Mouse (Mus musculus) forebrain, embryonic 14.5 days (tissue): ENCODE results near the gene Spaca4. TPM values are rescaled to one million over a fixed set of nuclear protein-coding genes. Genes with fewer than 3 reads are reported as not detected.

ENCODE experiments used
- ATAC-seq: fragments of 200-750 bp; cut with Nextera tagmentation; 2 replicates; pipeline ENCODE4 v1.8.0; 2017; ENCODE audit warnings: mild to moderate bottlenecking, moderate library complexity
- DNase-seq: peaks from one replicate; pipeline ENCODE4 v3.0.0-alpha.2; 2015; ENCODE audit warnings: low spot score
- H3K27ac ChIP-seq: fragments of 300-500 bp; sonication (generic); 2 replicates; pipeline ENCODE4 v1.5.1; 2014; ENCODE audit warnings: low read depth, mild to moderate bottlenecking, control low read depth, low read length, moderate library complexity
- H3K27me3 ChIP-seq: fragments of 300-500 bp; sonication (generic); replicated peaks from 2 replicates; pipeline ENCODE4 v1.6.1; 2014; ENCODE audit warnings: low read length, control low read depth, mixed read lengths; ENCODE audit not compliant: control insufficient read depth, insufficient read depth
- H3K36me3 ChIP-seq: fragments of 300-500 bp; sonication (generic); 2 replicates; pipeline ENCODE4 v1.6.1; 2014; ENCODE audit warnings: low read length, control low read depth; ENCODE audit not compliant: control insufficient read depth, insufficient read depth
- H3K4me1 ChIP-seq: fragments of 300-500 bp; sonication (generic); 2 replicates; pipeline ENCODE4 v1.6.1; 2014; ENCODE audit warnings: antibody characterized with exemption, low read length, control low read depth; ENCODE audit not compliant: control insufficient read depth, insufficient read depth
- H3K4me2 ChIP-seq: fragments of 300-500 bp; sonication (generic); 2 replicates; pipeline ENCODE4 v1.6.1; 2014; ENCODE audit warnings: mild to moderate bottlenecking, control low read depth, low read length
- H3K4me3 ChIP-seq: fragments of 300-500 bp; sonication (generic); 2 replicates; pipeline ENCODE4 v1.5.1; 2014; ENCODE audit warnings: low read depth, low read length, control low read depth
- H3K9ac ChIP-seq: fragments of 300-500 bp; sonication (generic); 2 replicates; pipeline ENCODE4 v1.6.1; 2014; ENCODE audit warnings: mild to moderate bottlenecking, low read length, control low read depth, moderate library complexity
- H3K9me3 ChIP-seq: fragments of 300-500 bp; sonication (generic); replicated peaks from 2 replicates; pipeline ENCODE4 v1.6.1; 2016; ENCODE audit warnings: low read length, control low read depth, mixed read lengths; ENCODE audit not compliant: control insufficient read depth
- WGBS: fragments of 180-500 bp; shearing (Covaris S2); extraction: QIAGEN DNeasy Blood & Tissue Kit; methylation state at CpG from one replicate; pipeline ENCODE4 v1.1.7; 2014; 5-methylcytosine and 5-hydroxymethylcytosine counted together
- polyA plus RNA-seq: library from polyadenylated mRNA; unstranded; fragments of >200 nt; fragmentation: Nextera tagmentation; extraction: Ambion mirVana; gene quantifications from 2 replicates; pipeline ENCODE4 v1.2.1, GENCODE M21; 2014

Gene Spaca4
- polyA plus RNA-seq, 1 experiment from 2014 or later = not detected

- H3K27ac ChIP-seq = no peak overlapping the region
- WGBS = 93% methylated on average over 14 of the region's 14 CpGs
Observed at GRCm38 (mm10) chr7:45678513-45678912, 47.1 kb downstream of the Spaca4 start.

GRCm38 (mm10) chr7:45677627-45678295, 47.9 kb downstream of the Spaca4 start:
- DNase-seq = no peak
- no peak overlapping the region for H3K4me2 ChIP-seq
- H3K4me1 ChIP-seq = no peaks in the 10 kb centered on the region
- no peak overlapping the region for H3K27ac ChIP-seq
- H3K9me3 ChIP-seq = no peaks in the 10 kb centered on the region
- no peak for ATAC-seq
- no peaks in the 10 kb centered on the region for H3K36me3 ChIP-seq
- H3K4me3 ChIP-seq = no peak overlapping the region
- WGBS = 77% methylated on average over 7 of the region's 7 CpGs
- no peaks in the 10 kb centered on the region for H3K27me3 ChIP-seq
- no peak overlapping the region for H3K9ac ChIP-seq

More at GRCm38 (mm10) chr7:45678513-45678912, 47.1 kb downstream of the Spaca4 start:
- ATAC-seq = no peak
- H3K4me2 ChIP-seq = no peak overlapping the region
- H3K9ac ChIP-seq = no peak overlapping the region
- DNase-seq = no peak
- no peaks in the 10 kb centered on the region for H3K9me3 ChIP-seq
- H3K27me3 ChIP-seq = no peaks in the 10 kb centered on the region
- no peak overlapping the region for H3K4me3 ChIP-seq
- H3K36me3 ChIP-seq = no peaks in the 10 kb centered on the region
- H3K4me1 ChIP-seq = no peaks in the 10 kb centered on the region

Other genes with a start within 250 kb of the Spaca4 start
- gene Tulp2, start 243.9 kb downstream of the Spaca4 start, polyA plus RNA-seq = 0.15 TPM in 1 of 2 replicates, not detected in the other
- not detected in 2 replicates for gene Gm45808, start 239.0 kb downstream of the Spaca4 start, polyA plus RNA-seq
- 1.4 and 1.6 TPM in 2 replicates for gene Dhdh, start 237.0 kb downstream of the Spaca4 start, polyA plus RNA-seq
- 69.0 and 96.5 TPM in 2 replicates for gene Nucb1, start 215.4 kb downstream of the Spaca4 start, polyA plus RNA-seq
- 13.1 and 19.3 TPM in 2 replicates for gene Ppp1r15a, start 199.5 kb downstream of the Spaca4 start, polyA plus RNA-seq
- gene Plekha4, start 199.5 kb downstream of the Spaca4 start, polyA plus RNA-seq = 0.76 and 1.2 TPM in 2 replicates
- 0.17 and 0.22 TPM in 2 replicates for gene Hsd17b14, start 170.9 kb downstream of the Spaca4 start, polyA plus RNA-seq
- 19.6 and 20.1 TPM in 2 replicates for gene Bcat2, start 155.7 kb downstream of the Spaca4 start, polyA plus RNA-seq
- gene Fgf21, start 110.3 kb downstream of the Spaca4 start, polyA plus RNA-seq = not detected in 2 replicates
- not detected in 2 replicates for gene Fut1, start 108.5 kb downstream of the Spaca4 start, polyA plus RNA-seq
- gene Izumo1, start 104.0 kb downstream of the Spaca4 start, polyA plus RNA-seq = not detected in 2 replicates
- gene Rasip1, start 98.3 kb downstream of the Spaca4 start, polyA plus RNA-seq = 7.3 and 9.7 TPM in 2 replicates
- gene Mamstr, start 85.8 kb downstream of the Spaca4 start, polyA plus RNA-seq = 1.3 and 1.9 TPM in 2 replicates
- gene Fut2, start 59.4 kb downstream of the Spaca4 start, polyA plus RNA-seq = 0.11 TPM in 1 of 2 replicates, not detected in the other
- 0.28 and 0.41 TPM in 2 replicates for gene Ntn5, start 41.8 kb downstream of the Spaca4 start, polyA plus RNA-seq
- 0.06 and 0.38 TPM in 2 replicates for gene Sec1, start 31.4 kb downstream of the Spaca4 start, polyA plus RNA-seq
- 22.5 and 22.8 TPM in 2 replicates for gene Car11, start 26.0 kb downstream of the Spaca4 start, polyA plus RNA-seq
- gene Dbp, start 20.7 kb downstream of the Spaca4 start, polyA plus RNA-seq = 3.6 and 3.7 TPM in 2 replicates
- gene Rpl18, start 10.4 kb downstream of the Spaca4 start, polyA plus RNA-seq = 727 and 966 TPM in 2 replicates
- 16.3 and 19.7 TPM in 2 replicates for gene Sphk2, start 7.8 kb downstream of the Spaca4 start, polyA plus RNA-seq
- 0.11 and 0.15 TPM in 2 replicates for gene Fam83e, start 4.6 kb downstream of the Spaca4 start, polyA plus RNA-seq
- 11.8 and 18.4 TPM in 2 replicates for gene Lmtk3, start 57.9 kb upstream of the Spaca4 start, polyA plus RNA-seq
- gene Sult2b1, start 58.9 kb upstream of the Spaca4 start, polyA plus RNA-seq = 4.0 and 5.4 TPM in 2 replicates
- 286 TPM in 2 replicates for gene Cyth2, start 88.8 kb upstream of the Spaca4 start, polyA plus RNA-seq
- gene Kcnj14, start 99.0 kb upstream of the Spaca4 start, polyA plus RNA-seq = 0.41 and 0.78 TPM in 2 replicates
- 45.2 and 46.7 TPM in 2 replicates for gene Grwd1, start 105.1 kb upstream of the Spaca4 start, polyA plus RNA-seq
- gene Kdelr1, start 147.0 kb upstream of the Spaca4 start, polyA plus RNA-seq = 104 and 111 TPM in 2 replicates
- 0.52 and 0.77 TPM in 2 replicates for gene Grin2d, start 152.6 kb upstream of the Spaca4 start, polyA plus RNA-seq
- gene Syngr4, start 170.9 kb upstream of the Spaca4 start, polyA plus RNA-seq = 0.51 and 0.55 TPM in 2 replicates
- gene Tmem143, start 171.1 kb upstream of the Spaca4 start, polyA plus RNA-seq = 5.1 and 6.2 TPM in 2 replicates
- 27.9 and 32.8 TPM in 2 replicates for gene Emp3, start 195.6 kb upstream of the Spaca4 start, polyA plus RNA-seq
- 2.6 and 2.7 TPM in 2 replicates for gene Ccdc114, start 198.3 kb upstream of the Spaca4 start, polyA plus RNA-seq